Mouse (Mus musculus) right cerebral cortex, adult 2 months (tissue): ENCODE measurements around the gene Ajap1.

Experiments
- DNase-seq, 2 experiments: peaks; one replicate each; pipeline ENCODE4 v3.0.0; 2021 to 2022; ENCODE audit warnings: low spot score in 2 of 2

The Ajap1 gene

DNA sequence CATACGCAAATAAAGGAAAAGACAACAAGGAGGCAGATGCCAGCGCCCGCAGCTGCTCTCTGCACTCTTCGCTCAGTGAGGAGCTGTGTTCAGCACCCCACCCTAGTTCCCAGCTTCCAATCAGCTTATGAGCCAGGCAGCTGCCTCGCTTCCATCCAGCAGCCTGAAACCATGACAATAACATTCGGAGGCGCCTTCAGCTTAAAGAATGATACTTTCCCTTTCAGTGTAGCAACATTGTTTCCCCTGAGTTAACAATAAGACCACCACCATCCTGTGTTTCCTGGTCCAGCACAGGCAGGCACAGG, 124.4 kb downstream of the Ajap1 start:
- peak in 1 of 2 experiments; percentile 37 for DNase-seq

DNA sequence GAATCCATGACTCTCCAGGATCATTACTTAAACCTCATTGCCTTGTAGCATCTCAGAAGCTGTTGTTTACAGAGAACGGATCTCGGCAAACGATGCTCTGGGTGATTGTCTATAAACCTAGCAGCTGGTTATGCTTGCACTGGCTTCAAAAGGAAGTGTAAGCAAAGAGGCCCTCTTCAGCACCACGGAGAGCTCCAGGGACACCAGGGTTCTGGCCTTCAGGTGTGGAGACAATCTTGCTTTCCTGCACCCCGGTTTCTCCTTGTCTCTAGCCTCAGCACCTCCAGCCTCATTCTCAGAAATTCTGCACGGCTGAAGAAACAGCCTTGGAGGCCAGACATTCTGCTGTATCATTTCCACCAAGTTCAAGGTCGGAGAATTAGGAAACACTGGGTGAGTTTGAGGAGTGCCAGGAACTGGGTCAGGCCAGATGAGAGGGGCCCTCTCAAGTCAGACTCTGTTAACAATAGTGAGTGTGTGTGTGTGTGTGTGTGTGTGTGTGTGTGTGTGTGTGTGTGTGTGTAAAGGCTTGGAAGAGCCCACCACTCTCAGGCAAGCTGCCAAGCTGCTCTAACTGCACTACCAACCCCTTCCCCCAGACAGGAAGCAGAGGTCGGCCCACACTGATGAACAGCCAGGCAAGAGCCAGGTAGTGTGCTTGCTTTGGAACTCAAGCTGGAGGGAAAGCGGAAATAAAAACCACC, 124.9 kb downstream of the Ajap1 start:
- no peak for DNase-seq

DNA sequence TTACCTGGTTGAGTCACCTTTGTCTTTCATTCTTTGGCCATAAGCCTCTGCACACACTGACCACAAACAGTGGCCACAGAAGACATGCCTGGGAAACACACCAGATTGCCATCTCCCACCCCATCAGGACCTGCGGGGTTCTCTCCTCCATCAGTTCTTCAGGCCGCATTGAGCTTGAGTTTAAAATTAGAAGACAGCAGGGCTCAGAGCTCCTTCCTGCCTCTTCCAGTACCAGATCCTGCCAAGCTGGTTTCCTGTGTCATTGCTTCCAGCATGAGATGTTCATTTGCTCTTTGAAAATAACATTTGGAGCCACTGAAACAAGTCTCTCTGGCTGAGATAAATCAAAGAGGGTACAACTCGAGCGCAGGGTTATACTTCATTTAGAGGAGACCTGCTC, 126.4 kb downstream of the Ajap1 start:
- no peak for DNase-seq

GRCm38 (mm10) chr4:153344999-153345398, 137.6 kb downstream of the Ajap1 start:
- no peak for DNase-seq

DNA sequence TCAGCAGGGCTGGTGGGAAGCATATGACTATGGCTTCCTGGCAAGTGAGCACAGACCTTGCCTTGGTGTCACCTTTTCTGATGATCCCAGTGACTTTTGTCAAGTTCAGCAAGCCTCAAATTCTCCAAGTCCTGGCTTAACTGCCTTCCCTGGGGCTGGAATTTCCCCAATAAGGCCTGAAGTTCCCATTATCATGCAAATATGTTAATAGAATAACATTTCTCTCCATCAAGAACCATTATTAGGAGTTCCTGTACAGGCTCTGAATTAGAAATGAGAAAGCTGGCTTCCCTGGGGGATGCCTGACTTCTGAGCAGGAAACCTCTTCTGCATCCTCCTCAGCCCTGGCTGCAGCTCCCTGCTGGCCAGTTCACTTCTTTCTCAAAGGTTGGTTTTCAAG, 141.7 kb downstream of the Ajap1 start:
- DNase-seq: no peak

- DNase-seq: no peak
Observed at GRCm38 (mm10) chr4:153335301-153335799, 147.3 kb downstream of the Ajap1 start.

GRCm38 (mm10) chr4:153327809-153328208, 154.8 kb downstream of the Ajap1 start:
- peak; percentile 50 to 53 for DNase-seq
